In the genomic region with DNA sequence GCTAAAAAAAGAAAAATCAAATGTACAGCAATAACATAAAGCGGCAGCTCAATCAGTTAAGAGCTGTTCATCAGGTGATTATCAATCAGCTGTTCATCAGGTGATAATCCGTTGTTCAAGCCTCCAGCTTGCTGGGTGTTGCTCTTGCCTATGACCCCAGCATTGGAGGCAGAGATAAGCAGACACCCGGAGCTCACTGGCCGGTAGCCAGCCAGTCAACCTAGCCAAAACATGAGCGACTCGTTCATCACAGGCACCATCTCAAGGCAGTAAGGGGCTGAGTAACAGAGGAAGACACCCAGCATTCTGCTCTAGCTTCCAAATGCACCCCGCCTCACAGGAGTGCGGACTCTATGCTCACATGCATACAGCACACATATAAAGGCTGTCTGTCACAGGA, we compare ENCODE assay signal across 8 mouse cellular contexts.
DNase-seq lines count a peak whose midpoint lies in the region.

No protein-coding gene starts in this region.

- DNase-seq in cerebellum, adult 11-12 months = peak; percentile 41
- DNase-seq in cerebellum, adult 8-10 months = no peak
- peak; percentile 81 for DNase-seq in 416B (ENCODE audit: low read depth)
- peak; percentile 41 for DNase-seq in cerebellum, adult 9-11 months
- peak; percentile 38 for DNase-seq in induced T-regulatory cell, adult 2 months (ENCODE audit: low read depth)
- no peak for DNase-seq in right cerebral cortex, adult 18-20 months
- no peak for DNase-seq in left cerebral cortex, adult 9 months (ENCODE audit: low spot score in 2 of 2)
- DNase-seq in urinary bladder, postnatal 4 days (ENCODE audit: low spot score in 2 of 2) = no peak

Comparison
In these comparisons a context has a peak if more than half of its experiments do, and no peak if none do; other contexts are left out.
1. DNase-seq: peak in cerebellum, adult 11-12 months (single experiment), 416B (single experiment), cerebellum, adult 9-11 months (single experiment) and induced T-regulatory cell, adult 2 months (single experiment); none in cerebellum, adult 8-10 months (single experiment), right cerebral cortex, adult 18-20 months (single experiment), left cerebral cortex, adult 9 months (0 of 2) and urinary bladder, postnatal 4 days (0 of 2).